Mouse (Mus musculus) ES-E14 (cell line): ENCODE measurements around the gene Ppp3ca. TPM values are rescaled to one million over a fixed set of nuclear protein-coding genes. Genes with fewer than 3 reads are reported as not detected.

Experiments
- DNase-seq: peaks from one replicate; pipeline ENCODE4 v3.0.0-alpha.2; 2013; ENCODE audit warnings: low read depth, low spot score
- H3K27ac ChIP-seq: 2 replicates; pipeline ENCODE4 v1.5.1; 2012; ENCODE audit warnings: low read depth, mild to moderate bottlenecking, low read length, moderate library complexity, mixed read lengths; ENCODE audit not compliant: poor library complexity, insufficient read depth, severe bottlenecking
- H3K36me3 ChIP-seq: 2 replicates; pipeline ENCODE4 v1.6.1; 2012; ENCODE audit warnings: mild to moderate bottlenecking, low read length, moderate library complexity, mixed read lengths; ENCODE audit not compliant: control insufficient read depth, poor library complexity, insufficient read depth, severe bottlenecking
- H3K4me1 ChIP-seq, 2 experiments: fragments of 150-350 bp in 1 of 2; sonication (generic) in 1 of 2; 2 replicates each; pipeline ENCODE4 v1.6.1; 2012; ENCODE audit warnings: low read length in 2 of 2, mild to moderate bottlenecking in 1 of 2, mixed read lengths in 1 of 2; ENCODE audit not compliant: control insufficient read depth in 2 of 2, insufficient read depth in 2 of 2, poor library complexity in 1 of 2
- H3K4me3 ChIP-seq, 2 experiments: fragments of 150-350 bp in 1 of 2; sonication (generic) in 1 of 2; 2 replicates each; pipeline ENCODE4 v1.5.1; 2012; ENCODE audit warnings: low read length in 2 of 2, low read depth in 1 of 2, mild to moderate bottlenecking in 1 of 2, mixed read lengths in 1 of 2; ENCODE audit not compliant: insufficient read depth in 1 of 2, poor library complexity in 1 of 2, severe bottlenecking in 1 of 2
- H3K9ac ChIP-seq: 2 replicates; pipeline ENCODE4 v1.6.1; 2012; ENCODE audit warnings: low read depth, mild to moderate bottlenecking, low read length, mixed read lengths; ENCODE audit not compliant: poor library complexity, insufficient read depth, severe bottlenecking
- H3K9me3 ChIP-seq: fragments of 150-350 bp; sonication (generic); 2 replicates; pipeline ENCODE4 v1.6.1; 2012; ENCODE audit warnings: low read depth, mild to moderate bottlenecking, low read length; ENCODE audit not compliant: control insufficient read depth, insufficient read depth
- CHD2 ChIP-seq: IDR thresholded peaks from 2 replicates; pipeline ENCODE4 v1.6.1; 2014; ENCODE audit warnings: mild to moderate bottlenecking, low read depth, low read length, inconsistent platforms
- HCFC1 ChIP-seq: IDR thresholded peaks from 2 replicates; pipeline ENCODE4 v1.6.1; 2012; ENCODE audit warnings: low read length, inconsistent platforms, borderline replicate concordance; ENCODE audit not compliant: insufficient read depth
- MAFK ChIP-seq: IDR thresholded peaks from 2 replicates; pipeline ENCODE4 v1.6.1; 2014; ENCODE audit warnings: mild to moderate bottlenecking, low read depth, low read length, inconsistent platforms; ENCODE audit not compliant: insufficient read depth
- ZC3H11A ChIP-seq: IDR thresholded peaks from 2 replicates; pipeline ENCODE4 v1.6.1; 2012; ENCODE audit warnings: low read depth, mild to moderate bottlenecking, inconsistent platforms, low read length, borderline replicate concordance
- ZNF384 ChIP-seq: IDR thresholded peaks from 2 replicates; pipeline ENCODE4 v1.6.1; 2012; ENCODE audit warnings: low read depth, low read length, inconsistent platforms
- in situ Hi-C, 2 experiments: fragments of 600-800 bp; cut with MboI; formaldehyde crosslinking; loops; one replicate each; pipeline ENCODE4 v1.15.1; 2025; ENCODE audit warnings: low sequenced_read_pairs in 2 of 2, inconsistent platforms in 1 of 2; ENCODE audit not compliant: unreplicated experiment in 2 of 2
- total RNA-seq: library from RNA; depleted of rRNA; stranded (reverse); fragments of 300-350 nt; gene quantifications from 2 replicates; pipeline ENCODE4 v1.2.3, GENCODE M21; 2012

Gene Ppp3ca
- total RNA-seq, 1 experiment, result 25.6 TPM

DNA sequence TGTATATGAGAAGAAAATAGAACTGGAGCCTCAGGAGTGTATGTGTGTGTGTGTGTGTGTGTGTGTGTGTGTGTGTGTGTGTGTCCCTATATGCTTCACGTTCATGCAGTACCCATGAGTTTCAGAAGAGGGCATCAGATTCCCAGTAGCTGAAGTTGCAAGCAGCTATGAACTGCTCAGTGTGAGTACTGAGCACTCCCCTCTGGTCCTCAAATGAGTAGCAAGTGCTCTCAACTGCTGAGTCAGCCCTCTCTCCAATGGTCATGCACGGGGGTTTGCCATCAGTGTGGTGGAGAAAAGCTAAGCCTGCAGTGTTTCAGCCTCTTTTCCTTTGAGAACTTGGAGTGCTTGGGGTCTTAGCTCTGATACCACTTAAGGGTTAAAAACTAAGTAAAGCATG, 122.0 kb downstream of the Ppp3ca start:
- Histone ChIP-seq H3K36me3 (no peaks in the 10 kb centered on the region), H3K9ac (no peak overlapping the region), H3K4me3 (no peak overlapping the region), H3K9me3 (no peaks in the 10 kb centered on the region), H3K4me1 (no peaks in the 10 kb centered on the region; a peak in 1 of 4 replicates), H3K27ac (no peak overlapping the region)
- DNase-seq, result no peak
- in situ Hi-C loops, result no loop called here
- TF ChIP-seq ZC3H11A (no peak), HCFC1 (no peak), MAFK (peak; percentile 85), CHD2 (no peak), ZNF384 (no peak)

DNA sequence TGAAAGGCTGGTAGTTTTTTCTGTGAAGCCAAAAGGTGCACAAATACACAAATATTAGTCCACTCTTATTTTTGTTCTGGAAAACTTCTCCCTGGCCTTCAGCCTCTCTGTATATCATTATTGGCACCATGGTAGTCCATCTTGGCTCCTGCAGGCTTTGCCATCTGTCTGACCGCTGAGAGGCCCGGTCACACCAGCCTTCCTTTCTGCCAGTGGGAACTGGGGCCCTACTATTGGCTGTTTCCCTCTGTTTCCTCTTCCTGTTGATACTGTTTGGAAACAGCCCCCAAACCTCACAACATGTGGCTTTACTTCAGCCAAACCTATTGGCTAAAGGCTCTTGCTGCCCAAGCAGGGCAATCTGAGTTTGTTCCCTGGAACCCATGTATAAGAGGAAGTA, 123.5 kb downstream of the Ppp3ca start:
- TF ChIP-seq ZC3H11A (no peak), ZNF384 (no peak), HCFC1 (no peak), MAFK (no peak), CHD2 (no peak)
- H3K27ac ChIP-seq, result no peak overlapping the region
- no peak overlapping the region for H3K4me3 ChIP-seq
- H3K4me1 ChIP-seq, result no peaks in the 10 kb centered on the region; a peak in 1 of 4 replicates
- no peaks in the 10 kb centered on the region for H3K36me3 ChIP-seq
- no peak for DNase-seq
- H3K9me3 ChIP-seq, result no peaks in the 10 kb centered on the region
- in situ Hi-C loops, result no loop called here
- no peak overlapping the region for H3K9ac ChIP-seq

GRCm38 (mm10) chr3:136794426-136795217, 124.7 kb downstream of the Ppp3ca start:
- Histone ChIP-seq H3K4me1 (no peaks in the 10 kb centered on the region; a peak in 1 of 4 replicates), H3K9me3 (no peaks in the 10 kb centered on the region), H3K9ac (no peak overlapping the region), H3K27ac (no peak overlapping the region), H3K36me3 (no peaks in the 10 kb centered on the region), H3K4me3 (no peak overlapping the region)
- TF ChIP-seq ZNF384 (peak; percentile 57; the same call in 1 of the 2 replicates), CHD2 (no peak)
- no peak for DNase-seq
- in situ Hi-C loops, result no loop called here

DNA sequence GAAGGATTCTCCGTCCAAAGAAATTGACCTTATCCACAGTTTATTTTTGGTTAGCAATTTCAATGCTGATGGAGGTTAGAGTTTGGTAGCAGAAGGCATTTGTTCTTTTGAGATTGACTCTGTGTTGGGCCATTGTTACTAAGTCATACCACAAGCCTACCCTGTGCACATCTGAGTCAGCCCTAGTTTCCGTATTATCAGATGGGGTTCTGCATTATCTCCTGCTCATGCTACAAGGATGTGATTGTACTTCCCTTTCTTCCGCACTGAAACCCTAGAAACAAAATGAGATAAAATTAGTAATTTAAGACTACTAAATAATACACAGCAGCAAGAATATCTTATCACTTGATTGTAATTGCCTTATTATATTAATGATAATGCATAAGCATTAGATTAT, 129.0 kb downstream of the Ppp3ca start:
- in situ Hi-C loops, result no loop called here
- H3K4me1 ChIP-seq, result no peaks in the 10 kb centered on the region
- no peak for DNase-seq

More for the DNA sequence above, 129.0 kb downstream of the Ppp3ca start:
- TF ChIP-seq ZNF384, result no peak
- TF ChIP-seq ZC3H11A, result no peak
- TF ChIP-seq MAFK, result no peak
- TF ChIP-seq CHD2, result no peak
- no peak for TF ChIP-seq HCFC1
- H3K9ac ChIP-seq, result no peak overlapping the region
- H3K4me3 ChIP-seq, result no peak overlapping the region
- H3K9me3 ChIP-seq, result no peaks in the 10 kb centered on the region
- no peaks in the 10 kb centered on the region for H3K36me3 ChIP-seq
- H3K27ac ChIP-seq, result no peak overlapping the region
